Mouse (Mus musculus) stomach, embryonic 14.5 days (tissue): Measurements from ENCODE around the gene Pianp. TPM values are rescaled to one million over a fixed set of nuclear protein-coding genes. Genes with fewer than 3 reads are reported as not detected.

Experiments used
- ATAC-seq: fragments of 200-750 bp; cut with Nextera tagmentation; 2 replicates; pipeline ENCODE4 v1.8.0; 2017; ENCODE audit warnings: low read depth, moderate TSS enrichment; ENCODE audit not compliant: insufficient number of reproducible peaks, insufficient read depth, low FRiP score
- H3K27ac ChIP-seq: fragments of 300-500 bp; sonication (generic); 2 replicates; pipeline ENCODE4 v1.5.1; 2014; ENCODE audit warnings: mild to moderate bottlenecking, low read length, moderate library complexity, mixed read lengths
- H3K27me3 ChIP-seq: fragments of 300-500 bp; sonication (generic); 2 replicates; pipeline ENCODE4 v1.6.1; 2014; ENCODE audit warnings: low read length, control low read depth, mixed read lengths; ENCODE audit not compliant: control insufficient read depth, insufficient read depth
- H3K36me3 ChIP-seq: fragments of 300-500 bp; sonication (generic); 2 replicates; pipeline ENCODE4 v1.6.1; 2014; ENCODE audit warnings: mild to moderate bottlenecking, control low read depth, low read length, moderate library complexity, mixed read lengths; ENCODE audit not compliant: control insufficient read depth, insufficient read depth
- H3K4me1 ChIP-seq: fragments of 300-500 bp; sonication (generic); 2 replicates; pipeline ENCODE4 v1.6.1; 2014; ENCODE audit warnings: low read length, control low read depth, mixed read lengths; ENCODE audit not compliant: control insufficient read depth, insufficient read depth
- H3K4me2 ChIP-seq: fragments of 300-500 bp; sonication (generic); replicated peaks from 2 replicates; pipeline ENCODE4 v1.6.1; 2014; ENCODE audit warnings: low read depth, low read length, control low read depth
- H3K4me3 ChIP-seq: fragments of 300-500 bp; sonication (generic); 2 replicates; pipeline ENCODE4 v1.5.1; 2014; ENCODE audit warnings: low read depth, low read length, control low read depth
- H3K9ac ChIP-seq: fragments of 300-500 bp; sonication (generic); replicated peaks from 2 replicates; pipeline ENCODE4 v1.6.1; 2014; ENCODE audit warnings: low read depth, mild to moderate bottlenecking, control low read depth, low read length, moderate library complexity, mixed read lengths
- H3K9me3 ChIP-seq: fragments of 300-500 bp; sonication (generic); 2 replicates; pipeline ENCODE4 v1.6.1; 2016; ENCODE audit warnings: low read depth, low read length, control low read depth; ENCODE audit not compliant: control insufficient read depth
- WGBS: fragments of 180-500 bp; shearing (Covaris S2); extraction: QIAGEN DNeasy Blood & Tissue Kit; methylation state at CpG from one replicate; pipeline ENCODE4 v1.1.7; 2014; 5-methylcytosine and 5-hydroxymethylcytosine counted together
- polyA plus RNA-seq: library from polyadenylated mRNA; unstranded; fragments of >200 nt; fragmentation: Nextera tagmentation; extraction: Ambion mirVana; gene quantifications from 2 replicates; pipeline ENCODE4 v1.2.1, GENCODE M21; 2014

Gene Pianp
- polyA plus RNA-seq, 1 experiment from 2014 or later: 6.0 TPM

GRCm38 (mm10) chr6:124998066-124998465 lies 1.6 kb downstream of the Pianp start:
- peaks cover 10% of the 10 kb centered on the region; the same call in 1 of the 2 replicates for H3K4me1 ChIP-seq
- no peak overlapping the region for H3K9ac ChIP-seq
- WGBS: 8% methylated on average over 8 of the region's 8 CpGs
- no peaks in the 10 kb centered on the region for H3K36me3 ChIP-seq
- no peak for ATAC-seq
- no peaks in the 10 kb centered on the region for H3K9me3 ChIP-seq
- peaks cover 35% of the 10 kb centered on the region for H3K27me3 ChIP-seq
- no peak overlapping the region for H3K4me3 ChIP-seq
- no peak overlapping the region for H3K27ac ChIP-seq
- no peak overlapping the region for H3K4me2 ChIP-seq

GRCm38 (mm10) chr6:124999091-124999490 lies 2.6 kb downstream of the Pianp start:
- H3K36me3 ChIP-seq: no peaks in the 10 kb centered on the region
- peaks cover 35% of the 10 kb centered on the region for H3K27me3 ChIP-seq
- no peak overlapping the region for H3K4me3 ChIP-seq
- H3K4me2 ChIP-seq: no peak overlapping the region; the same call in 1 of the 2 replicates
- peaks cover 5% of the 10 kb centered on the region; the same call in 1 of the 2 replicates for H3K4me1 ChIP-seq
- H3K27ac ChIP-seq: no peak overlapping the region
- no peak for ATAC-seq
- H3K9ac ChIP-seq: no peak overlapping the region
- WGBS: 31% methylated on average over 14 of the region's 14 CpGs
- H3K9me3 ChIP-seq: no peaks in the 10 kb centered on the region

GRCm38 (mm10) chr6:124999546-124999945 lies 3.1 kb downstream of the Pianp start:
- no peak overlapping the region for H3K9ac ChIP-seq
- H3K27ac ChIP-seq: no peak overlapping the region
- no peak overlapping the region for H3K4me3 ChIP-seq
- ATAC-seq: no peak
- peaks cover 5% of the 10 kb centered on the region; the same call in 1 of the 2 replicates for H3K4me1 ChIP-seq
- peaks cover 35% of the 10 kb centered on the region for H3K27me3 ChIP-seq
- H3K9me3 ChIP-seq: no peaks in the 10 kb centered on the region
- 31% methylated on average over 10 of the region's 10 CpGs for WGBS
- no peaks in the 10 kb centered on the region for H3K36me3 ChIP-seq
- no peak overlapping the region for H3K4me2 ChIP-seq

GRCm38 (mm10) chr6:125003706-125004105 lies 7.2 kb downstream of the Pianp start:
- Histone ChIP-seq H3K27me3 (peaks cover 12% of the 10 kb centered on the region), H3K9me3 (no peaks in the 10 kb centered on the region), H3K27ac (no peak overlapping the region), H3K36me3 (no peaks in the 10 kb centered on the region), H3K4me2 (no peak overlapping the region), H3K4me1 (0 out of 2 replicates have a peak, but pooled peaks cover 4% of the 10 kb centered on the region), H3K9ac (no peak overlapping the region), H3K4me3 (no peak overlapping the region)
- WGBS: 24% methylated on average over 3 of the region's 3 CpGs
- no peak for ATAC-seq

- H3K9me3 ChIP-seq: no peaks in the 10 kb centered on the region
- no peak overlapping the region for H3K9ac ChIP-seq
- no peak overlapping the region for H3K4me3 ChIP-seq
- H3K27me3 ChIP-seq: no peaks in the 10 kb centered on the region
- ATAC-seq: no peak
- peaks cover 4% of the 10 kb centered on the region; the same call in 1 of the 2 replicates for H3K4me1 ChIP-seq
- H3K36me3 ChIP-seq: no peaks in the 10 kb centered on the region
- H3K4me2 ChIP-seq: no peak overlapping the region
- no peak overlapping the region for H3K27ac ChIP-seq
- 31% methylated on average over 3 of the region's 3 CpGs for WGBS
These were observed 8.6 kb downstream of the Pianp start for GRCm38 (mm10) chr6:125005086-125005485.

GRCm38 (mm10) chr6:125008060-125008459 lies 11.6 kb downstream of the Pianp start:
- peak overlapping the region; percentile 67 for H3K4me2 ChIP-seq
- H3K4me3 ChIP-seq: peak overlapping the region; percentile 70
- 41% methylated on average over 13 of the region's 13 CpGs for WGBS
- peak overlapping the region; percentile 61 for H3K9ac ChIP-seq
- no peaks in the 10 kb centered on the region for H3K9me3 ChIP-seq
- H3K27me3 ChIP-seq: no peaks in the 10 kb centered on the region
- peaks cover 17% of the 10 kb centered on the region; the same call in 1 of the 2 replicates for H3K36me3 ChIP-seq
- peak overlapping the region; percentile 75; the same call in 1 of the 2 replicates for H3K27ac ChIP-seq
- ATAC-seq: no peak; the same call in 1 of the 2 replicates
- H3K4me1 ChIP-seq: peaks cover 13% of the 10 kb centered on the region; the same call in 1 of the 2 replicates

- ATAC-seq: peak; percentile 97
- Histone ChIP-seq H3K27me3 (no peaks in the 10 kb centered on the region), H3K4me1 (peaks cover 13% of the 10 kb centered on the region; the same call in 1 of the 2 replicates), H3K4me3 (peak overlapping the region; percentile 70), H3K27ac (peak overlapping the region; percentile 99), H3K36me3 (peaks cover 22% of the 10 kb centered on the region; the same call in 1 of the 2 replicates), H3K9ac (peak overlapping the region; percentile 95), H3K4me2 (peak overlapping the region; percentile 67), H3K9me3 (no peaks in the 10 kb centered on the region)
- under 1% methylated on average over 33 of the region's 34 CpGs for WGBS
These were observed 12.2 kb downstream of the Pianp start for GRCm38 (mm10) chr6:125008586-125009128.

GRCm38 (mm10) chr6:125009129-125009180 lies 12.5 kb downstream of the Pianp start, which contains the start of gene Zfp384:
TSS of gene Zfp384 (plus strand) at chr6:125009145.
- Histone ChIP-seq H3K27ac (peak within 1 kb of the TSS; percentile 99), H3K4me1 (peaks cover 13% of the 10 kb centered on the region; the same call in 1 of the 2 replicates)
- WGBS: 0% methylated on average over 3 of the region's 3 CpGs

More at GRCm38 (mm10) chr6:125009129-125009180, 12.5 kb downstream of the Pianp start, which contains the start of gene Zfp384:
- no peak for ATAC-seq
- H3K9ac ChIP-seq: peak within 1 kb of the TSS; percentile 95
- peak within 1 kb of the TSS; percentile 70 for H3K4me3 ChIP-seq
- H3K36me3 ChIP-seq: peaks cover 25% of the 10 kb centered on the region; the same call in 1 of the 2 replicates
- H3K27me3 ChIP-seq: no peaks in the 10 kb centered on the region
- no peaks in the 10 kb centered on the region for H3K9me3 ChIP-seq
- peak within 1 kb of the TSS; percentile 67 for H3K4me2 ChIP-seq
